Mouse (Mus musculus): ENCODE measurements around the gene Tmem138. TPM values are rescaled to one million over a fixed set of nuclear protein-coding genes. Genes with fewer than 3 reads are reported as not detected.

Gene Tmem138
- total RNA-seq (2023) = 6.6 to 10.6 TPM (median 8.2 TPM) in 4 replicates

GRCm38 (mm10) chr19:10576690-10577561, at the start of gene Tmem138, which contains the start of gene Cyb561a3:
Tmem138 (minus strand) TSS chr19:10577362.
Cyb561a3 (plus strand) TSS chr19:10577172.

DNA sequence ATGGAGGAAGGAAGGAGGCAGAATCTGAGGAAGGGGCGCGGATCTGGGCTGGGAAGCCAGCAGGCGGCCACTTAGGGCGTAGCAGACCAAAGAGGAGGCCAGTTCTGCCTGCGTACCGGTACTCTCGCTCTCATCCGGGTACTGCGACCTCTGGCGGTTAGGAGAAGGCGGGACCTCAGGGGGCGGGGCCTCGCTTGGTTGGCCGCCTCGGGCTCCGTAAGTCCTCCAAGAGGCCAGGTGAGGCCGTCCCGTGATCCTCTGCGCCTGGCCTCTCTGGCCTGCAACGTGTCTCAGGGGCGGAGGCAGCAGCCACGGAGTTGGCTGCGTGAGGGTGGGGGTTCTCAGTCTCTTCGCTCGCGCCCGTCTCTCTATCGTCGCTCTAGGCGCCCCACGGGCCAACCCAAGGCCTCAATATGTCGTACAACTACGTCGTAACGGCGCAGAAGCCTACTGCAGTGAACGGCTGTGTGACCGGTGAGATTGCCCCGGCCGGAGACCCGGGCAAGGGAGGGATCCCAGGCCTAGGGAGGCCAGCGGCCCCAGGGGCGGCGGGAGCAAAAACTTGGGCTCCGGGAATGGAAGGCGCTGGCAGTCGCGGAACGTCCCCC, 28.2 kb upstream of the Tmem138 start, which contains the start of the genes Ddb1 and Tkfc:
TSS of gene Ddb1 (plus strand) at position 35 of the 608 bp plus-strand sequence.
TSS of gene Tkfc (minus strand) at position 362 of the 608 bp plus-strand sequence.

DNA sequence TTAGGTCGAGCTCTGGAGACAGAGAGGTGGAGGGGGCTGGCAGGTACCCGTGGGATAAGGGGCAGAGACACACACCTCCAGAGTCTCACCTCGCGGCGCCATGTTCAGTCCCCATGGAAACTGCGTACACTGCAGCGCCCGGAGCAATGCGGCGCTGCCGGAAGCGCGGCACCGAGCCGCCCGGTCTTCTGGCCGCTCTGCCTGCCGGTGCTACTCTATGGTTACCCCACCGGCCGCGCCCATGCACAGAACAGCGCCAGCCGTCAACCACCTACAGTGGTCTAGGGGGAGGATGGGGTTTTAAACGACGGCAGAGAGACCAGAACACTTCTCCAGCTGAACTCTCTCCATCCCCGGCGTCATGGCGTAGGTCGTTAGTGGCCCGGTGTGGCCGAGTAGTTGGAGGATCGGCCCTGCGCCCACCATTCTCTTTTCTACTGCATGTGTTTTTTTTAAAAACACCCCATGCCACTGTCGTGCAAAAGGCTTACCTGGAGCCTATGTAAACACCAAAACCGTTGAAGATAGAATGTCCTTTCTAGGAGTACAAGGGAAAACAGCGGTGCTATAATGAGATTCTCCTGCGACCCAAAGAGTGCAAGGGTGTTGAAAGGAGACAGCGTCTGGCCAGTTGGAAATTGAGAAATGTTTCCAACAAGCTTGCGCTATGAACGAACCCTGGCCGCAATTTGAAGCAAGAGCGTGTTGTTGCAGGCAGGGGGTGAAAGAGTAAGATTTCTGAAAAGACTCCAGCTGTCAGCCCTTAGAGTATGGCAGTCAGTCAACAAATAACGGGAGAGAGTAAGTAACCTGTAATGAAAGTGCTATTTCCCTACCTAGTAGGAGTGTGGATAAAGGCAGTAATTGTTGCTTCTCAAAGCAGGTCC, 21.3 kb downstream of the Tmem138 start, which contains the start of gene Tmem216:
TSS of gene Tmem216 (minus strand) at position 615 of the 887 bp plus-strand sequence.

DNA sequence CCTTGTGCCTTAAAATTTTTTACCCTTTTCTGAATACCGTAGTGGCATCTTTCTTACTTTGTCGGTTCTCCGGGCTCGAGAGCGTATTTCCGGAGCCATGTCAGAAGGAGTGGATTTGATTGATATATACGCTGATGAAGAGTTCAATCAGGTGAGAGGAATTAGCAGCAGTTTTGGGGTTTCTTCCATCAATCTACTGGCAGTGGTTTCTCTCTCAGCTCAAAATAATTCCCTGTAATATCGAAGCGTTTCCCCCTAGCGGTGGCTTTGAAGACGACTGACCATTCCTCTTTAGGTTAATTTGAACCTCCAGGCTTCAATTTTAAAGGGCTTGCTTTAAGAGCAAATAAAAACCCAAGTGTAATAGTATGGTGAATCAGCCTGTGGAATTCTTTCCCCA, 51.3 kb downstream of the Tmem138 start, which contains the start of gene Sdhaf2:
TSS of gene Sdhaf2 (minus strand) at position 233 of the 400 bp plus-strand sequence.

DNA sequence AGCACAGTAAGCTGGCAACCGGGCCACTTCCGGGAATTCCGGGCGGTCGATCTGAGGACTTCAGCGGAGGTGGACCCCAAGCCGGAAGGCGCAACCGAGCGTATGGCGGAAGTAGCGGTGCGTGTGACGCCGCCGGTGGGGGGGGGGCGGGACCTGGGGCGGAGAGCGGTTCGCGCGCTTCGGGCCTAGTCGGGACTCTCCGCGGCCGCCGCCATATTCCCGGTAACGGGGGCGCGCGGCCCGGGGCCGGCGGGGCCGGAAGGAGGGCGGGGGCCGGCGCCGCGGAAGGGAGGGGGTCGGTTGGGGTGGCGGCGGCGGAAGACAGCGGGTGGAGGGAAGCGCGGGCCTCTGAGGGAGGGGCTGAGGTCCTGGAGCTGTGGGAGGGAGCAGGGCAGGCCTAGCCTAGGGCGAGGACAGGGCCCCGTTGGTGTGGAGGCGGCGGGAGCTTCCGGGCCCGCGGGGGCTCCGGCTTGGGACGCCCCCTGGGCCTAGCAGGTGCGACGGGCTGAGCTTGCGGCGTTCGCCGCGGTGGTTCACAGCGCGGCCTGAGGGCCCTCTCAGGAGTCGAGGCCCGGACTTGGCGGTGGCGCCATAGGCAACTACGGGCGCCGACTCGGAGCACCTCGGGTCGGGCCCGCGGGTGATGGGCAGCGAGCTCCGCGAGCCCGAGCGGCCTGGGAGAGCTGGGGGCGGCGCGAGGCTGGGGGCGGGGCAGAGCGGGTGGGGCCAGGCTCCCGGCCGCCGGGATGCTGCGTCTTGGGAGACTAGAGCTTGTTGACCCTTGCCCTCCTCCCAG, 51.9 kb downstream of the Tmem138 start, which contains the start of gene Cpsf7:
TSS of gene Cpsf7 (plus strand) at position 161 of the 796 bp plus-strand sequence.

Other genes starting within 250 kb of the Tmem138 start
- gene Syt7, start 188.3 kb downstream of the Tmem138 start, total RNA-seq (2023) = not detected in 4 replicates
- gene Lrrc10b, start 119.9 kb downstream of the Tmem138 start, total RNA-seq (2023) = 1.5 to 3.5 TPM (median 1.8 TPM) in 4 replicates
- 5.1 to 6.7 TPM (median 5.9 TPM) in 4 replicates for gene Ppp1r32, start 94.4 kb downstream of the Tmem138 start, total RNA-seq (2023)
- 172 to 176 TPM (median 175 TPM) in 4 replicates for gene Cpsf7, start 52.1 kb downstream of the Tmem138 start, total RNA-seq (2023)
- 55.9 to 71.1 TPM (median 63.4 TPM) in 4 replicates for gene Sdhaf2, start 51.2 kb downstream of the Tmem138 start, total RNA-seq (2023)
- gene Tmem216, start 21.1 kb downstream of the Tmem138 start, total RNA-seq (2023) = 7.9 to 13.0 TPM (median 9.0 TPM) in 4 replicates
- 188 to 204 TPM (median 196 TPM) in 4 replicates for gene Cyb561a3, start 190 bp downstream of the Tmem138 start, total RNA-seq (2023)
- 162 to 176 TPM (median 168 TPM) in 4 replicates for gene Ddb1, start 28.0 kb upstream of the Tmem138 start, total RNA-seq (2023)
- 3.2 to 6.2 TPM (median 4.1 TPM) in 4 replicates for gene Tkfc, start 28.3 kb upstream of the Tmem138 start, total RNA-seq (2023)
- 0.36 to 1.3 TPM (median 0.75 TPM) in 3 of 4 replicates, not detected in the other for gene Vwce, start 56.9 kb upstream of the Tmem138 start, total RNA-seq (2023)
- not detected in 4 replicates for gene Pga5, start 100.7 kb upstream of the Tmem138 start, total RNA-seq (2023)
- gene Vps37c, start 111.4 kb upstream of the Tmem138 start, total RNA-seq (2023) = 19.0 to 23.7 TPM (median 23.0 TPM) in 4 replicates
- gene Cd5, start 161.6 kb upstream of the Tmem138 start, total RNA-seq (2023) = 1.2 to 3.2 TPM (median 1.6 TPM) in 4 replicates